Mouse (Mus musculus) common myeloid progenitor, adult 5-6 weeks (primary cell): ENCODE data around the gene Capn10. TPM values are rescaled to one million over a fixed set of nuclear protein-coding genes. Genes with fewer than 3 reads are reported as not detected.

Source experiments
- ATAC-seq: replicated peaks from 2 replicates; pipeline ENCODE4 v1.8.0; 2016; ENCODE audit warnings: low read depth, mild to moderate bottlenecking, moderate TSS enrichment, inconsistent platforms; ENCODE audit not compliant: poor library complexity, severe bottlenecking
- total RNA-seq: library from RNA; stranded (forward); fragments of 200-1000, 187-1606 nt; gene quantifications from 2 replicates; pipeline ENCODE4 v1.2.3, GENCODE M21; 2017

Capn10 gene
- total RNA-seq, 1 experiment from 2014 or later: 11.4 TPM

DNA sequence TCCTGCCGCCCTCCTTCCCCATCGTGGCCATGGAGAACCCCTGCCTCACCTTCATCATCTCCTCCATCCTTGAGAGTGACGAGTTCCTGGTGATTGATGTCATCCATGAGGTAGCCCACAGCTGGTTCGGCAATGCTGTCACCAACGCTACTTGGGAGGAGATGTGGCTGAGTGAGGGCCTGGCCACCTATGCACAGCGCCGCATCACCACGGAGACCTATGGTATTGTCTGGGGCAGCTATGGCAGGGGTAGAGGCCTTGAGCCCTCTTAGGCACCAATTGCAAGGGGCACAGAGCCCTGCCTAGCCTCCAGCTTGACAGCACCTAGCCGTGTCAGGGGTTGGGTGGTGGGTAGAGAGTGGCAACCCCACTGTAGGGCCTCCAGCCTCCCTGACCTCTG is 17.5 kb upstream of the Capn10 start:
- ATAC-seq: no peak

- ATAC-seq: no peak
These were observed 15.0 kb upstream of the Capn10 start for GRCm38 (mm10) chr1:92919151-92919550.

GRCm38 (mm10) chr1:92919775-92920174 is 14.4 kb upstream of the Capn10 start:
- ATAC-seq: no peak

DNA sequence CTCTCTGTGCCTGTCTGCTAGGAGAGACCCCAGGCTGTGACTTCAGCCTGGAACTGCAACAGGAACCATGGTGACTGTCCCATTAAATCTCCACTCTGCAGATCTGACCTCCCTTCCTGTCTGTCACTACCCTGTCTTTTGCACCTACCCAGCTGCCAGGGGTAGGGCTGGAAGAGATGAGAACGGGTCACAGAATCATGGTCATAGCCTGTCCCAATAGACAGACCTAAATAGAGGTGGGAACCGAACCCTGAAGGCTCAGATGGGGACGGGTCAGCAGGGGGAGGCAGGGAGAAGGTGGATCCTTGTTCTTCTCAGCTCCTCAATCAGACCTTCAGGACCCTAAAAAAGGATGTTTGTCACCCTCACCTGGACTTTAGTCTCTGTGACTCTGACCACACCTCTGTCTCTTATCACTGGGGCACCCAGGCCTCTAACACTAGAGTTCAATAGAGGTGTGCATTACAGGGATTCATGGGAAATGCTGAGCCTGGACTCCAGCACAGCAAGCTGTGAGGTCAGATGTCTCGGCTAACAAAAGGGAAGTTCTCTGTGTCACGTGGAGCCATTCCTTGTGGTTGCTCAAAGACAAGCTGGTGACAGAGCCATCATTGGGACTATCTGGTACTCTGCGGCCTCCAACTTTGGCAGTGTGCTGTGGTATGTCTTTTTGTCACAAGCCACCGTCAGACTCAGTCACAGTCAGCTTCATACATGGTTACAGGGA is 13.5 kb upstream of the Capn10 start:
- ATAC-seq: peak; percentile 84

DNA sequence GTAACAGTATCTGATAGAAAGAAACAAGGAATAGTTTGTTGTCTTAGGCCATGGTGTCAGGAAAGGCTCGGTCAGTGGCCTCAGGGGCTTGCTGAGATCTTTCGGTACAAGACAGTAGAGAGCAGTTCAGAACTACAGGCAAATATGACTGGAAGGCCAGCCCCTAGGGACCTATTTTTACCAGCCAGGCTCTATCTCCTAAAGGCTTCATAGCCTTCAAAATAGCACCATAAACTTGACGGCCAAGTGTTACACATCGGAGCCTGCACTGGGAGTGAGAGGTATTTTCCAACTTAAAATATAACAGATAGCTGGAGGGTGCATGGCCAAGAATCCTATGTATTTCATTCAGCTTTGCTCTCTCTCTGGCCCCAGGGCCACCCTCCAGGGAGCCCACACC is 12.7 kb upstream of the Capn10 start:
- ATAC-seq: no peak

DNA sequence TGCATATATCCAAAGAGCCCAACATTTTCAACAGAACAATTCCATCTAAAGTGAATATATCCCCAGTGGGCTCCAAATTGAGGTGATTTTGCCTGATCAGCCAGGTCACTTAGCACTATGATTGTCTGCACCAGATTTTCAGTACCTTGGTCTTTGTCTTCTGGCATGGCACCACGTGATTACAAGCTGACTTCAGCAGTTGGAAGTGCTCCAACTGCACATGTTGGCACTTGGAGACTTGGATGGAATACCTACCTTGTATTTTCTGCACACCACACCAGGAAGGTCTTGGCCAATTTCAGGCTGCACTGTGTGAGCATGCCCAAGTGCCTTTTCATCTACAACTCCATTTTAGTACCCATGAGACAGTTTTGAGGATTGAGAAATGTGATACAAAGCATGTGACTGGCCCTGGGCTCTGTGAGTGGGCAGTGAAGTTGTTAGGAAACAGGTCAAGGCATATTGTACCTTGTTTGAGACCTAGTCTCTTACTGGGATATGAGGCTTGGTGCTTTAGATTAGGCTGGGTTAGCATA is 3.9 kb upstream of the Capn10 start:
- ATAC-seq: no peak

DNA sequence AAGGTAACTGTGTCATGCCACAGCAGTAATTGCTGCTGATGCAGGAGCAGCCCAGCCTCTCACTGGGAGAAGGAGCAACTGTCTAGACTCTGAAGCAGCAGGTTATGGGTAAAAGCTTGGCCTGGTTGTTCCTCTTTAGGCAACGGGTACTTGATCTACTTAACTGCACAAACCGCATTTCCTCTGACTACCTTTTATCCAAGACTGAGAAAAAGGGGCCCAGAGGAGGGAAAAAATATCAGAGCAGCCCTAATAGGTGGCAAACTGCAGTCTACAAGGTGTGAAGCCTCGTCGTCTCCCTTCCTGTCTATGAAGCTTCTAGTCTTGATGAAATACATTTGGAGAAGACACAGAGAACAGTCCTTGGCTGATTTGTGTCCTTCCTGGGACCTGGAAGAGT is 565 bp upstream of the Capn10 start:
- no peak for ATAC-seq

DNA sequence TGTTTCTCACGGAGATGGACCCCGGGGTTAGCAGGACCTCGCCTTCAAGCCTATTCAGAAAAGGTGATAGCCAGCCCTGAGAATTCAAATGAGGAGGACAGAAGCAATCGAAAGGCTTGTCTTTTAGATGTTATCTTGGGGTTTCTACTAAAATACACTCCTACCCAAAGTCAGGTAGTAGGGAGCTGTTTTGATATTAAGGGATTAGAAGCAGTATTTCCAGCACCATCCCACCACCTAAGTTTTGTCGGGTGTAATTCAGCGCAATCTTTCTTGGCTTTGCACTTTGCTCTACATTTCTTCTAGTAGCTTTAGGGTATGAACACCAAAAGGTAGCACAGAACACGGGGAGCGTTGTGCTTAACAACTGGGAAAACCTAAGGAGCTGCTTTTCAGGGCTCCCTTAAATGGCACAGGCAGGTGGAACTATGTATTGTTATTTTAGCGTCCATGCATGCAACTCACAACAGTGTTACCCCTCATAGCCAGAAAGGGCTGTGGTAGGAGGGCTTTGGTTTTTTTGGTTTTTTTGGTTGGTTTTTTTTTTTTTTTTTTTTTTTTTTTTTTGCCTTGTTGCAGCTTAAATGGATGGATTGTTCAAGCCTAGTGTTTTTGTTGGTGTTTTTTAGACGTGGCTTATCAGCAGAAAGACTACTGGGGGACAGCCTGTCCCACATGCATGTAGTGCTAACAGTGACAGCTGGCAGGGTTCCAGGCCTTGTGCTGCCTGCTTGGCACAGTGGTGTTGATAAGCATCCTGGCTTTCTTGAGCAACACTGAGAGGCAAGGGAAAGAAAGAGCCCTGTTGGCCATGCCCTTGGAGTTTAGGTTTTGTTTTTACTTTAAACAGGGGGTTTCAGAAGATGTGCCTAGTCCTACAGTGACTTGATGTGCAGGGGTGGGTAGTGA is 1.1 kb downstream of the Capn10 start:
- ATAC-seq: peak; percentile 23; the same call in 1 of the 2 replicates

GRCm38 (mm10) chr1:92935977-92936376 is 1.8 kb downstream of the Capn10 start:
- no peak for ATAC-seq

GRCm38 (mm10) chr1:92936467-92936866 is 2.3 kb downstream of the Capn10 start:
- no peak for ATAC-seq

DNA sequence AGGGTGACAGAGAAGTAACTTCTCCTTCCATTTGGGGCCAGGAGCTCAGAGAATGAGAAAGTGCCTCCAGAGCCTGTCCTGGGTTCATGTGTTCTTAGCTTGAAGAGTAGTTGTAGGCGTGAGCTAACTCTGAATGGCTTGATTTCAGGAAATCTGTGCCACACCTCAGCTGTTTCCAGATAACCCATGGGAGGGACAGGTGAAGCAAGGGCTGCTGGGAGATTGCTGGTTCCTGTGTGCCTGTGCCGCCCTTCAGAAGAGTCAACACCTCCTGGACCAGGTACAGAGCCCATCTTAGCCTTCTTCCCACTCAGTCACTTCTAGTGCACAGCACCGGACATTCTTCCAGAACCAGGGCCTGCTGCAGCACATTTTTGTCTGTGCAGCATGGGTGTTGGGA is 3.6 kb downstream of the Capn10 start:
- ATAC-seq: no peak

GRCm38 (mm10) chr1:92939746-92940145 is 5.6 kb downstream of the Capn10 start:
- no peak for ATAC-seq

GRCm38 (mm10) chr1:92943219-92943989 is 9.2 kb downstream of the Capn10 start:
- ATAC-seq: no peak

DNA sequence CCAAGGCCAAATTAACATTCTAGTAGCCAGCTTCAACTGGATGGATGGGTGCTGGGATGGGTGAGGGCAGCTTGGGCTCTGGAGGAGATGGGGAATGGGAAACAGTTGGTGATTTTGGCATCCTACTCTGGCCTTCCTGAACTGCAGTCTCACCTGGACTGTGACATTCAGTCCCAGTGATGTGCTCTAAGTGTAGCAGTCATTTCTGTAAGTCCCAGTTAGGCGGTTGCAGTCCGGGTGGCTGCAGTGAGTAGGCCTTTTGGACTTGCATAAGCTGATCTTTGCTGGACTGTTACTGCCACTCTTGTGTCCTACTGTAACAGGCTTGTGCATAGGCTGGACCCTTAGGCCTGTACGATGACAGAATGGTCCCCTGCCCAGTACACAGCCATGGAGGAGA is 13.8 kb downstream of the Capn10 start:
- ATAC-seq: no peak

GRCm38 (mm10) chr1:92949426-92949825 is 15.2 kb downstream of the Capn10 start:
- peak; percentile 55 for ATAC-seq

GRCm38 (mm10) chr1:92950607-92951006 is 16.4 kb downstream of the Capn10 start, which contains the start of gene Gpr35:
Gene Gpr35 (plus strand): TSS chr1:92950865.
- no peak for ATAC-seq

DNA sequence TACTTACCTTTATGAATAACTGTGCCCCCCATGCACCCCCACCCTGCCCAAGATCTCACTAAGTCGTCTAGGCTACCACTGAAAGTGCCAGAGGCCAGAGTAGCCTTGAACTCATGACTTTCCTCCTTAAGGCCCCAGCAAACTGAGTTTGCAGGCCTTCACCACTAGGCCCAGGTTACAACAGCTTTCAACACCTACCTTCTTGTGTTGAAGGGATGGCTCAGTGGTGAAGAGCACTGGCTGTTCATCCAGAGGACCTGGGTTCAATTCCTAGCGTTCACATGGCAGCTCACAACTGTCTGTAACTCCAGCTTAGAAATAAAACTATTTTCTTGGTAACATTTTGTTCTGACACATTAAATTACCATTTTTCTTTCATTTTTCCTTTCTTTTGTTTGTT is 19.5 kb downstream of the Capn10 start:
- no peak for ATAC-seq

DNA sequence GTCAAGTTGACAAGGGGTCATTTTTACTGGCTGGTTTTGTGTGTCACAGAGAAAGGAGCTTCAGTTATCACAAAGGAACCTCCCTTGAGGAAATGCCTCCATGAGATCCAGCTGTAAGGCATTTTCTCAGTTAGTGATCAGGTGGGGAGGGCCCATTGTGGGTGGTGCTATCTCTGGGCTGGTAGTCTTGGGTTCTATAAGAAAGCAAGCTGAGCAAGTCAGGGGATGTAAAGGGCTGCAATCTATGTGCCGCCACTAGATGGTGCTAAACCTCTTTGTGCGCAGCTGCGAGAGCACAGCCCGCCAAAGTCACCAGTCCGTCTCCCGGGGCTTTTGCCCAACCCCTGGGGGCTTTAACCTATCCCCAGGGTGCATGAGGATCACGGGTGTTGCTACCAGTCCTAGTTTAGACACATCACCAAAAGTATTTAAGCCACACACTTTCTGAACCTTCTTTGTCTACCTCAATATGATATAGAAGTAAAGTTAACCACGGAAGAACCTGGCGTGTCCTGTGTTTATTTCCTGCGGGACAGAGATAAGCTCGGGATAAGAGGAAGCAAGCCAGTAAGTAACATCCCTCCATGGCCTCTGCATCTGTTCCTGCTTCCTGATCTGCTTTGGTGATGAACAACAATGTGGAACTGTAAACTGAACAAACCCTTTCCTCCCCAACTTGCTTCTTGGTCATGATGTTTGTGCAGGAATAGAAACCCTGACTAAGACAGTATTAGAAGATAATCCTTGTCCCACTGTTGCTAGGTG is 22.6 kb downstream of the Capn10 start:
- ATAC-seq: peak; percentile 62; the same call in 1 of the 2 replicates

GRCm38 (mm10) chr1:92958999-92959398 is 24.8 kb downstream of the Capn10 start:
- ATAC-seq: no peak
